Mouse (Mus musculus) neural tube, embryonic 11.5 days (tissue): ENCODE data around the gene Ces1g. TPM values are rescaled to one million over a fixed set of nuclear protein-coding genes. Genes with fewer than 3 reads are reported as not detected.

Source experiments
- ATAC-seq: fragments of 200-750 bp; cut with Nextera tagmentation; 2 replicates; pipeline ENCODE4 v1.8.0; 2017; ENCODE audit warnings: moderate number of reproducible peaks, mild to moderate bottlenecking, moderate TSS enrichment, moderate library complexity; ENCODE audit not compliant: insufficient read depth, low FRiP score, low TSS enrichment
- DNase-seq: peaks from one replicate; pipeline ENCODE4 v3.0.0-alpha.2; 2015; ENCODE audit warnings: low spot score
- H3K27ac ChIP-seq: fragments of 300-500 bp; sonication (generic); 2 replicates; pipeline ENCODE4 v1.5.1; 2014; ENCODE audit warnings: low read depth, mild to moderate bottlenecking, low read length
- H3K27me3 ChIP-seq: fragments of 300-500 bp; sonication (generic); 2 replicates; pipeline ENCODE4 v1.6.1; 2014; ENCODE audit warnings: mild to moderate bottlenecking, low read length, mixed read lengths; ENCODE audit not compliant: control insufficient read depth, insufficient read depth
- H3K36me3 ChIP-seq: fragments of 300-500 bp; sonication (generic); 2 replicates; pipeline ENCODE4 v1.6.1; 2014; ENCODE audit warnings: mild to moderate bottlenecking, low read length, moderate library complexity, mixed read lengths; ENCODE audit not compliant: control insufficient read depth, insufficient read depth
- H3K4me1 ChIP-seq: fragments of 300-500 bp; sonication (generic); 2 replicates; pipeline ENCODE4 v1.6.1; 2014; ENCODE audit warnings: low read length, mixed read lengths; ENCODE audit not compliant: control insufficient read depth, insufficient read depth
- H3K4me2 ChIP-seq: fragments of 300-500 bp; sonication (generic); 2 replicates; pipeline ENCODE4 v1.6.1; 2014; ENCODE audit warnings: low read depth, mild to moderate bottlenecking, moderate library complexity
- H3K4me3 ChIP-seq: fragments of 300-500 bp; sonication (generic); 2 replicates; pipeline ENCODE4 v1.5.1; 2014; ENCODE audit warnings: low read depth, low read length
- H3K9ac ChIP-seq: fragments of 300-500 bp; sonication (generic); 2 replicates; pipeline ENCODE4 v1.6.1; 2014; ENCODE audit warnings: mild to moderate bottlenecking, low read length
- H3K9me3 ChIP-seq: fragments of 300-500 bp; sonication (generic); 2 replicates; pipeline ENCODE4 v1.6.1; 2016; ENCODE audit warnings: low read length; ENCODE audit not compliant: control insufficient read depth
- WGBS: fragments of 180-500 bp; shearing (Covaris S2); extraction: QIAGEN DNeasy Blood & Tissue Kit; methylation state at CpG from one replicate; pipeline ENCODE4 v1.1.7; 2014; 5-methylcytosine and 5-hydroxymethylcytosine counted together
- polyA plus RNA-seq: library from polyadenylated mRNA; unstranded; fragments of >200 nt; fragmentation: Nextera tagmentation; extraction: Ambion mirVana; gene quantifications from 2 replicates; pipeline ENCODE4 v1.2.1, GENCODE M21; 2014

Gene Ces1g
- not detected in 2 replicates for polyA plus RNA-seq

DNA sequence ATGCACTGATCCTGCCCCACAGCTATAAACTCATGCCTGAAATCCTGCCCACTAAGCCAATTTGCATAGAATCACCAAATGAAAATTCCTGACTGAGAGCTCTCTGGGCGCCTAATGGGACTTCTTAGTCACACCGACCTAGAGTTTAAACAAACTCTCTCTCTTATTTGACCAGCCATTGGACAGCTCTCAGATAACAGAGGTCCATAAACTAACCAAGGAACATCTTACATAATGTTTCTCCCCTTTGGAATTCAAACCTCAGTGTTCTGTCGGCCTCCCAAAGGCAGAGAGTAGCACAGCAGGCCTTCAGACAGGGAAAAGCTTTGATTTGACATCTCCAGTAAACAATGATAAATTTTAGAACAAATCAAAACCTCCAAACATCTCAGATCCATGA lies at the start of gene Ces1g:
Gene Ces1g (minus strand): TSS at position 102 of the 400 bp plus-strand sequence.
- Histone ChIP-seq H3K4me2 (no peak within 1 kb of the TSS), H3K4me1 (no peaks in the 10 kb centered on the region), H3K4me3 (no peak within 1 kb of the TSS), H3K27ac (no peak within 1 kb of the TSS), H3K36me3 (no peaks in the 10 kb centered on the region), H3K9me3 (no peaks in the 10 kb centered on the region), H3K9ac (no peak within 1 kb of the TSS), H3K27me3 (no peaks in the 10 kb centered on the region)
- ATAC-seq (no peak), DNase-seq (no peak)
- WGBS, result 63% methylated on average over 3 of the region's 3 CpGs

DNA sequence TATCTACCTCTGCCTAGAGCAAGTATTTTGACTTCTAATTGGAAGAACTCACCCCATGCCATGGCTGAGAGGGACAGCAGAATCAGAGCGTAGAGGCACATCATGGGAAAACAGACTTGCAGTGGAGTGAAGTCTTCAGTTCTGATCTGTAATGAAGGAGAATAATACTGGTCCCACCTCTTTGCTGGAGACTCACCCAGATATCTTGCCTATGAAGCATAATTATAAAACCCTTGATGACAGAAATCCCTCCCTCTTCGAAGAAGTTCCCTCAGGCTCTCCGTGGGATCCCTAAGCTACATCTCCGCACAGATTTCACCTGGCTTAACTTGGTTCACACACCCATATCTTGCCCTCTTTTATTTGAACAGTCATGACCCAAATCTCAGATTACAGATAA lies 42.5 kb upstream of the Ces1g start, which contains the start of gene Ces1h:
Gene Ces1h (minus strand): TSS at position 101 of the 400 bp plus-strand sequence.
- WGBS, result 97% methylated on average over 4 of the region's 4 CpGs

DNA sequence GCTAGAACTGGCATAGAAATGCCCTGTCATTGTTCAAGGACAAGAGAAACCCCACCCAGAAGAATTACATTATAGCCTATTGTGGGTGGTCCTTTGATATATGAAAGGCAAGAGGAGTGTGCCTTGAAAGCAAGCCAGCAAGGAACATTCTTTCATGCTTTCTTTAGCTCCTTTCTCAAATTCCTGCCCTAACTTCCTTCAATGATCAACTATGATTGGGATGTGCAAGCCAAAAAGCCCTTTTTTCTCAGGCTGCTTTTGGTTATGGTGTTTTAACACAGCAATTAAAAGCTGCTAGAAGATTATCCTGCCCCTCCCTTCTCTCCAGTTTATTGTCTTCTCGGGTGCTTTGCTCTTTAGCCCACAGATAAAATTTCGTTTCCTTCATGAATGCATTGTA lies 32.4 kb upstream of the Ces1g start:
- H3K9me3 ChIP-seq, result no peaks in the 10 kb centered on the region
- H3K27me3 ChIP-seq, result no peaks in the 10 kb centered on the region
- no peak overlapping the region for H3K27ac ChIP-seq
- no peak for ATAC-seq
- no peak for DNase-seq
- no peak overlapping the region for H3K9ac ChIP-seq
- H3K4me2 ChIP-seq, result no peak overlapping the region
- H3K36me3 ChIP-seq, result no peaks in the 10 kb centered on the region
- H3K4me1 ChIP-seq, result no peaks in the 10 kb centered on the region
- 28% methylated on average over 2 of the region's 2 CpGs for WGBS
- no peak overlapping the region for H3K4me3 ChIP-seq

More for the DNA sequence above, 42.5 kb upstream of the Ces1g start, which contains the start of gene Ces1h:
- H3K9ac ChIP-seq, result no peak within 1 kb of the TSS
- no peak within 1 kb of the TSS for H3K4me3 ChIP-seq
- no peak within 1 kb of the TSS for H3K27ac ChIP-seq
- H3K36me3 ChIP-seq, result no peaks in the 10 kb centered on the region
- no peaks in the 10 kb centered on the region for H3K9me3 ChIP-seq
- H3K4me2 ChIP-seq, result no peak within 1 kb of the TSS
- no peak for ATAC-seq
- H3K4me1 ChIP-seq, result no peaks in the 10 kb centered on the region
- H3K27me3 ChIP-seq, result no peaks in the 10 kb centered on the region
- no peak for DNase-seq

DNA sequence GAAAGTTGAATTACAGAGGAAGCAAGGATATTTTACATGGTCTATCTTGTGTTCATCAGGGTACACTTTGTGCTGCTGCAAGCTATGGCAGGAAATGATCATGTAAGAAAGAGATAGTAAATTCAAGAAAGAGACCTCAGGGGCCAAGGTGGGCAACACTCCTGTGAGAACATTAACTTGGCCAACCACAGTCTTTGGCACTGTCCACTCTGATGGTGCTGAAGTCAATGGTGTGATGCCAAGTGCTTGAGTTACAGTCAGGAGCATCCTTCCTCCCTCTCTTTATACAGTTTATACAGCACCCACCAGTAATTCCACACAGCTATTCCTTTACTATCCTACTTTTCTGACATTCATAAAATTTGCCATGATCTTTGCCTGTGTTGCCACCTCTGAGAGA lies 23.0 kb upstream of the Ces1g start:
- Histone ChIP-seq H3K4me3 (no peak overlapping the region), H3K27me3 (no peaks in the 10 kb centered on the region), H3K27ac (no peak overlapping the region), H3K36me3 (no peaks in the 10 kb centered on the region), H3K9me3 (no peaks in the 10 kb centered on the region), H3K4me1 (no peaks in the 10 kb centered on the region), H3K4me2 (no peak overlapping the region), H3K9ac (no peak overlapping the region)
- DNase-seq (no peak), ATAC-seq (no peak)

DNA sequence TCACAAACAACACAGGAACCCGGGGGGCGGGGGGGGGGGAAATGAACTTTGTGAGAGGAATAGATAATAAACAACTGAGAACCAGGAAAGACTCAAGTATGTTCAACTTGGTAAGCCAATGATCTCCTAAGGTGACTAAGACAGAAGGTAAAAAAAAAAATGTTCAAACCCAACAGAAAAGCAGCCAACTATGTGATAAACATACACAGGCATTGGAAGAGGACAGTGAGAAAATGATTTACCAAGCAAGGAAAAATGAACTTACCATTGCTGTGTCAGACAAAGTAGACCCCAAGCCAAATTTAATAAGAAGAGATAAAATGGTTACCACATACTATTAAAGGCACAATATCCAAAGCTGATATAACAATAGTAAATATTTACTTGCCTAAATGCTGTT lies 2.4 kb upstream of the Ces1g start:
- no peaks in the 10 kb centered on the region for H3K9me3 ChIP-seq
- no peaks in the 10 kb centered on the region for H3K36me3 ChIP-seq

DNA sequence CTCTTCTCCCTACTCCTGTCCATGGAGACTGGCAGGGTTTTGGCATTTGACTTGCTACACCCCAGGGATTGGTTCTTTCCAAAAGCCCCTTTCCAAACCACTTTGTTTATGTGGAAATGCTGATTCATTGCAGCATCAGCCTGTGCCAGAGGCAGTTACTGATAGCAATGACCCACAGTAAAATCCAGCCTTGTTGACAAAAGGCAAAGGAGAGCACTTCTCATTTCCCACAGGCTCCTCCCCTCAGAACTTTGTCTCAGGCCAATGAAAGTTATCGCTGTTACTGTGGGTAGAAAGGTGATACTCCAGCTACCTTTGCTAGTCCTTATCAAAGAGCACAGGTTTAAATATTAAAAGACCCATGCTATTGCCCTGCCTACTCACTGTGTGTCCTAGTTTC lies 4.4 kb downstream of the Ces1g start:
- H3K4me2 ChIP-seq, result no peak overlapping the region
- no peak overlapping the region for H3K4me3 ChIP-seq
- H3K9me3 ChIP-seq, result no peaks in the 10 kb centered on the region
- H3K36me3 ChIP-seq, result no peaks in the 10 kb centered on the region
- H3K27me3 ChIP-seq, result no peaks in the 10 kb centered on the region
- DNase-seq (no peak), ATAC-seq (no peak)
- H3K9ac ChIP-seq, result no peak overlapping the region
- WGBS, result 75% methylated on average over 1 of the region's 1 CpGs
- no peak overlapping the region for H3K27ac ChIP-seq
- no peaks in the 10 kb centered on the region for H3K4me1 ChIP-seq

More for the DNA sequence above, 2.4 kb upstream of the Ces1g start:
- Histone ChIP-seq H3K4me1 (no peaks in the 10 kb centered on the region), H3K9ac (no peak overlapping the region), H3K27ac (no peak overlapping the region), H3K4me3 (no peak overlapping the region), H3K4me2 (no peak overlapping the region), H3K27me3 (no peaks in the 10 kb centered on the region)
- ATAC-seq (no peak), DNase-seq (no peak)
- WGBS, result 76% methylated on average over 2 of the region's 2 CpGs

DNA sequence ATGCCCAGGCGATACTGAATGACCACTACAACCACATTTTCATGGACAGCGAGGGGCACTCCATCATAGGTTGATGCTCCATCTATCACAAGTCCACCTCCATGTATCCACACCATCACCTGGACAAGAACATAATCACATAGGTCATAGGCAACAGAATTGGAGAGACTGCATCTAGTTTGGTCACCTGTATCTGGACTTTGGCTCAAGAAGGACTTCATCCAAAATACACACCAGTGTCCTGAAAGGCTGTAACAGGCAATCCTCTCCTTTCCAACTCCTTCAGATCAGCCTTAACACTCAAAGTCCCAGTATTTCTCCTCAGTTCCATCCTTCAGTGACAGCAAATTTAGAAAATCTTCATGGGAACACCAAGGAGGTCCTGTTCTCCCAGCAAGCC lies 6.0 kb downstream of the Ces1g start:
- no peaks in the 10 kb centered on the region for H3K9me3 ChIP-seq
- H3K36me3 ChIP-seq, result no peaks in the 10 kb centered on the region
- no peaks in the 10 kb centered on the region for H3K27me3 ChIP-seq
- H3K4me2 ChIP-seq, result no peak overlapping the region
- WGBS, result 88% methylated on average over 2 of the region's 2 CpGs
- DNase-seq (no peak), ATAC-seq (no peak)
- no peak overlapping the region for H3K27ac ChIP-seq
- no peak overlapping the region for H3K4me3 ChIP-seq
- no peaks in the 10 kb centered on the region for H3K4me1 ChIP-seq
- no peak overlapping the region for H3K9ac ChIP-seq

DNA sequence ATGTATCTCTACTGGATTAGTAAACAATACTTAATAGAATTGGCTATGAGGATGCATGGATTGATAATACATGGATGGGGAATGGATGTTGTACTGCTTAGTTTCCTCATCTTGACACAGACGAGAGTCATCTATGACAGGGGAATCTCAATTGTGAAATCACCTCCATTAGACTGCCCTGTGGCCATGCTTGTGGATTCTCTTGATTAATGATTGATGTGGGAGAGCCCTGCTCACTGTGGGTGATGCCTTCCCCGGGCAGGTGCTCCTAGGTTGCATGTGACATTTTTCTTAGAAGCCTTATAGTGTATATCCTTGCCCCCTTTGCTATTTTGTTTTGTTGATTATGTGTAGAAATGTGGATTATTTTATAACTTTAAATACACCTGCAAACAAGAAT lies 12.0 kb downstream of the Ces1g start:
- Histone ChIP-seq H3K36me3 (no peaks in the 10 kb centered on the region), H3K27ac (no peak overlapping the region), H3K27me3 (no peaks in the 10 kb centered on the region), H3K4me3 (no peak overlapping the region), H3K9ac (no peak overlapping the region), H3K4me2 (no peak overlapping the region), H3K9me3 (no peaks in the 10 kb centered on the region), H3K4me1 (no peaks in the 10 kb centered on the region)
- DNase-seq, result no peak
- ATAC-seq, result no peak
- WGBS, result 82% methylated on average over 2 of the region's 2 CpGs

DNA sequence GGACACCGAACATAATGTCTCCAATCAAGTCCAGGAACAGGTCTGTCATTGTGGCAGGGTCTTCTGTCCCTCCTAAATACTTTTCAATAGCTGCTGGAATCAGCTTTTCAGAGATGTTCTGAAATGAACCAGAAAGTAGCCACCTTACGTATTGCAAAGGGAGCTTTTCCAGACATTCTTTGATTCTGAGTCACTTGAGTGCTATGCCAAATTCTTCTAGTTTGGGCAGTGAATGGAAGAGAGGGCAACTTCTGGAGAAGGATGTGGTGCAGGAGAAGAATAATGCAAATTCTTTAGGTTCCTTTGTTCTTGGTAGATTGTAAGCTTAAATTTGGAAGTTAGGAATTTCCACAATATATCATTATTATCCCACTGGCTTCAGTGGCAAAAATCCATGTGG lies 20.1 kb downstream of the Ces1g start:
- Histone ChIP-seq H3K9ac (no peak overlapping the region), H3K4me2 (no peak overlapping the region), H3K27me3 (no peaks in the 10 kb centered on the region), H3K4me3 (no peak overlapping the region), H3K27ac (no peak overlapping the region), H3K4me1 (no peaks in the 10 kb centered on the region), H3K9me3 (no peaks in the 10 kb centered on the region), H3K36me3 (no peaks in the 10 kb centered on the region)
- ATAC-seq (no peak), DNase-seq (no peak)
- 90% methylated on average over 2 of the region's 2 CpGs for WGBS
